Mouse (Mus musculus) midbrain, embryonic 11.5 days (tissue): Measurements from ENCODE around the gene Rbm24. TPM values are rescaled to one million over a fixed set of nuclear protein-coding genes. Genes with fewer than 3 reads are reported as not detected.

Experiments used
- polyA plus RNA-seq: library from polyadenylated mRNA; unstranded; fragments of >200 nt; fragmentation: Nextera tagmentation; extraction: Ambion mirVana; gene quantifications from 2 replicates; pipeline ENCODE4 v1.2.1, GENCODE M21; 2014

Rbm24 gene
- polyA plus RNA-seq, 1 experiment from 2014 or later: 3.9 TPM

Other genes starting within 250 kb of the Rbm24 start
- 0.10 TPM in 1 of 2 replicates, not detected in the other for gene Stmnd1, start 144.7 kb upstream of the Rbm24 start, polyA plus RNA-seq
- gene Cap2, start 83.4 kb downstream of the Rbm24 start, polyA plus RNA-seq: 9.9 and 11.4 TPM in 2 replicates